Mouse (Mus musculus): Measurements from ENCODE around the gene Cat.

GRCm38 (mm10) chr2:103413381-103413780 is 71.6 kb downstream of the Cat start:
- TF ChIP-seq POLR2A (IDR thresholded peaks at IDR 0.05; ENCODE audit: borderline replicate concordance, insufficient read depth, low read length) (no peak), CTCF (IDR thresholded peaks at IDR 0.05; ENCODE audit: borderline replicate concordance, insufficient read depth, low read depth, low read length) (no peak)

Measured in cerebellum, adult 2 months (tissue).